Mouse (Mus musculus) limb, embryonic 13.5 days (tissue): ENCODE measurements at regions not wholly inside any gene's neighbourhood (a gene's known extent, or its start where the extent isn't known, plus 50 kb on each side); places are given as distances from the start of the nearest gene placed in this dataset. TPM values are rescaled to one million over a fixed set of nuclear protein-coding genes. Genes with fewer than 3 reads are reported as not detected.

Experiments used
- microRNA counts: library from miRNA; unstranded; fragments of <30 nt; microRNA quantifications from one replicate; lab custom pipeline; 2016
- microRNA-seq: library from miRNA; unstranded; fragments of <30 nt; microRNA quantifications from one replicate; pipeline ENCODE4, GENCODE M21; 2016

MicroRNAs encoded in the stretch of these regions (microRNA counts, 519-probe panel; counts per million panel counts)
- microRNA mmu-miR-184 (lab: Ali Mortazavi, UCI) = not detected

Small RNA genes lying in the stretch of these regions (microRNA-seq; reads per million reads assigned to microRNA genes)
- gene Mir184 = 5.9 reads per million, percentile 20 among the genes with 10 or more reads in this experiment
